Mouse (Mus musculus) cortical plate, adult 2 months (tissue): ENCODE measurements around the gene Entpd3. TPM values are rescaled to one million over a fixed set of nuclear protein-coding genes. Genes with fewer than 3 reads are reported as not detected.
A peak's percentile ranks its signal among the peaks of the same experiment; 100 is the strongest.

Experiments
- H3K27ac ChIP-seq: fragments of 200-500 bp; 2 replicates; pipeline ENCODE4 v1.5.1; 2012; ENCODE audit warnings: low read length, control low read depth, inconsistent platforms; ENCODE audit not compliant: insufficient read depth
- H3K4me1 ChIP-seq: fragments of 200-500 bp; 2 replicates; pipeline ENCODE4 v1.6.1; 2011; ENCODE audit warnings: low read length; ENCODE audit not compliant: control insufficient read depth, insufficient read depth
- H3K4me3 ChIP-seq: fragments of 200-500 bp; 2 replicates; pipeline ENCODE4 v1.5.1; 2011; ENCODE audit warnings: mild to moderate bottlenecking, low read length, control low read depth; ENCODE audit not compliant: insufficient read depth
- CTCF ChIP-seq: fragments of 200-500 bp; IDR thresholded peaks from 2 replicates; pipeline ENCODE4 v1.5.1; 2011; ENCODE audit warnings: mild to moderate bottlenecking, control low read depth, low read length; ENCODE audit not compliant: insufficient read depth; ENCODE audit errors: extremely low read depth
- POLR2A ChIP-seq: fragments of 200-500 bp; IDR thresholded peaks from 2 replicates; pipeline ENCODE4 v1.6.1; 2011; ENCODE audit warnings: mild to moderate bottlenecking, low read length, control low read depth; ENCODE audit not compliant: insufficient read depth; ENCODE audit errors: extremely low read depth
- polyA plus RNA-seq: library from polyadenylated mRNA; depleted of rRNA; stranded (reverse); fragments of >200 nt; gene quantifications from 2 replicates; pipeline ENCODE4 v1.2.3, GENCODE M21; 2012; rRNA removed

The Entpd3 gene
- polyA plus RNA-seq = 7.0 and 8.0 TPM in 2 replicates

GRCm38 (mm10) chr9:120539662-120540251, at the start of gene Entpd3:
TSS of gene Entpd3 (plus strand) at chr9:120539818.
- Histone ChIP-seq H3K4me3 (peak within 1 kb of the TSS; percentile 55), H3K27ac (no peak within 1 kb of the TSS), H3K4me1 (no peaks in the 10 kb centered on the region; the same call in 1 of the 2 replicates)
- TF ChIP-seq CTCF (no peak), POLR2A (no peak)

GRCm38 (mm10) chr9:120491509-120491908, 48.1 kb upstream of the Entpd3 start:
- TF ChIP-seq POLR2A = no peak
- H3K27ac ChIP-seq = no peak overlapping the region
- peak overlapping the region; percentile 81; the same call in 1 of the 2 replicates for H3K4me3 ChIP-seq
- H3K4me1 ChIP-seq = peaks cover 9% of the 10 kb centered on the region

GRCm38 (mm10) chr9:120492010-120492399, 47.6 kb upstream of the Entpd3 start, which contains the start of gene Eif1b:
TSS of gene Eif1b (plus strand) at chr9:120492232.
- peaks cover 9% of the 10 kb centered on the region for H3K4me1 ChIP-seq
- TF ChIP-seq CTCF = no peak
- TF ChIP-seq POLR2A = no peak
- H3K4me3 ChIP-seq = peak within 1 kb of the TSS; percentile 81
- peak within 1 kb of the TSS; percentile 97 for H3K27ac ChIP-seq

- TF ChIP-seq POLR2A = peak; percentile 62; the same call in 1 of the 2 replicates
- no peak for TF ChIP-seq CTCF
- peaks cover 4% of the 10 kb centered on the region for H3K4me1 ChIP-seq
- H3K4me3 ChIP-seq = peak overlapping the region; percentile 81
- H3K27ac ChIP-seq = peak overlapping the region; percentile 97
These were observed 46.9 kb upstream of the Entpd3 start for GRCm38 (mm10) chr9:120492400-120493351.

- peaks cover 2% of the 10 kb centered on the region; the same call in 1 of the 2 replicates for H3K4me1 ChIP-seq
- no peak for TF ChIP-seq POLR2A
- TF ChIP-seq CTCF = no peak
- no peak overlapping the region for H3K27ac ChIP-seq
- peak overlapping the region; percentile 81 for H3K4me3 ChIP-seq
These were observed 45.8 kb upstream of the Entpd3 start for GRCm38 (mm10) chr9:120493781-120494180.

GRCm38 (mm10) chr9:120496691-120497090, 42.9 kb upstream of the Entpd3 start:
- 0 out of 2 replicates have a peak, but pooled peaks have one; percentile 2 for TF ChIP-seq POLR2A
- TF ChIP-seq CTCF = peak; percentile 86

GRCm38 (mm10) chr9:120497983-120498382, 41.6 kb upstream of the Entpd3 start:
- Histone ChIP-seq H3K27ac (no peak overlapping the region), H3K4me1 (peaks cover 3% of the 10 kb centered on the region; the same call in 1 of the 2 replicates), H3K4me3 (no peak overlapping the region)
- TF ChIP-seq CTCF = no peak

More at GRCm38 (mm10) chr9:120496691-120497090, 42.9 kb upstream of the Entpd3 start:
- Histone ChIP-seq H3K4me1 (peaks cover 2% of the 10 kb centered on the region; the same call in 1 of the 2 replicates), H3K4me3 (no peak overlapping the region), H3K27ac (no peak overlapping the region)

GRCm38 (mm10) chr9:120501191-120501902, 38.3 kb upstream of the Entpd3 start:
- Histone ChIP-seq H3K4me3 (no peak overlapping the region), H3K4me1 (peaks cover 2% of the 10 kb centered on the region; the same call in 1 of the 2 replicates), H3K27ac (no peak overlapping the region)
- TF ChIP-seq CTCF (no peak), POLR2A (no peak)

GRCm38 (mm10) chr9:120502013-120502412, 37.6 kb upstream of the Entpd3 start:
- H3K4me1 ChIP-seq = peaks cover 2% of the 10 kb centered on the region; the same call in 1 of the 2 replicates
- peak; percentile 94 for TF ChIP-seq CTCF
- TF ChIP-seq POLR2A = no peak

More at GRCm38 (mm10) chr9:120502013-120502412, 37.6 kb upstream of the Entpd3 start:
- H3K4me3 ChIP-seq = no peak overlapping the region
- H3K27ac ChIP-seq = no peak overlapping the region
